Mouse (Mus musculus): ENCODE results near the gene Cct3. TPM values are rescaled to one million over a fixed set of nuclear protein-coding genes. Genes with fewer than 3 reads are reported as not detected.

The Cct3 gene
- polyA plus RNA-seq, 1 experiment from 2014 or later: 495 TPM

DNA sequence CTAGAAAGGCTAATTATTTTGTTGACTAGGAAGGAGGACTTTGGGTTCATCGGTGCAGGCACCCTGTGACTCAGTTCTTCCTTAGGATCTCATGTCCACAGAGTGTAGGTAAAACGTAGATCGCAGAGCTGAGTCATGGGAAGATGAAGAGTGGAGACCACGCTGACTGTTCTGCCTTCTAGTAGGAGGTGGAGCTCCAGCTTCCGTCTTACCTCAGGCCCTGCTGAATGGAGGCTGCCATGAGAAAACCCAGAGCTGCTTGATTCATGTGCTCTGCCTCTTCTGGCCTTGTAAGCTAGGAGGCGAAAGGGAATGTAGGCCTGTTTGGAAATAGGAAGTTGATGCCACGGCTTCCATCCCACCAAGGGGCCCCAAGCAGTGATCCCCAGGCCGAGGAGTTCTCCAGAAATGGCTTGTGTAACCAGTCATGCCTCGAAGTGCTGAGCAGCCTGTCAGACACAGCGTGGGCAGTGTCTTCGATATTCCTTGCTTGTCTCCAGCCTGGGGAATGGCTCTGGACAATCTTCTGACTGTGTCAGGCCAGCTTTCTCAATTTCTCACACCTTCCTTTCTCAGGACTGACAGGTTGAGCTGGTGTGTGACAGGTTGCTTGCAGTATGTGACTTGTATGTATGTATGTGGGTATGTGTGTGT is 40.6 kb downstream of the Cct3 start:
- Histone ChIP-seq H3K9me3 (ENCODE audit: control insufficient read depth, low read depth, low read length) (no peaks in the 10 kb centered on the region), H3K4me2 (replicated peaks; ENCODE audit: low read depth, low read length) (peak overlapping the region; percentile 51; the same call in 1 of the 2 replicates), H3K27ac (ENCODE audit: low read length) (peak overlapping the region; percentile 27; the same call in 1 of the 2 replicates), H3K36me3 (ENCODE audit: control insufficient read depth, insufficient read depth, low read length) (peaks cover 7% of the 10 kb centered on the region; the same call in 1 of the 2 replicates), H3K4me1 (ENCODE audit: control insufficient read depth, insufficient read depth, low read length) (peaks cover 18% of the 10 kb centered on the region), H3K27me3 (ENCODE audit: control insufficient read depth, insufficient read depth, low read length) (no peaks in the 10 kb centered on the region), H3K4me3 (ENCODE audit: low read depth, low read length) (peak overlapping the region; percentile 70; the same call in 1 of the 2 replicates), H3K9ac (replicated peaks; ENCODE audit: low read depth, low read length) (no peak overlapping the region)
- ATAC-seq (ENCODE audit: insufficient number of reproducible peaks, insufficient read depth, low FRiP score, low read depth): no peak
- WGBS: 67% methylated on average over 11 of the region's 11 CpGs

DNA sequence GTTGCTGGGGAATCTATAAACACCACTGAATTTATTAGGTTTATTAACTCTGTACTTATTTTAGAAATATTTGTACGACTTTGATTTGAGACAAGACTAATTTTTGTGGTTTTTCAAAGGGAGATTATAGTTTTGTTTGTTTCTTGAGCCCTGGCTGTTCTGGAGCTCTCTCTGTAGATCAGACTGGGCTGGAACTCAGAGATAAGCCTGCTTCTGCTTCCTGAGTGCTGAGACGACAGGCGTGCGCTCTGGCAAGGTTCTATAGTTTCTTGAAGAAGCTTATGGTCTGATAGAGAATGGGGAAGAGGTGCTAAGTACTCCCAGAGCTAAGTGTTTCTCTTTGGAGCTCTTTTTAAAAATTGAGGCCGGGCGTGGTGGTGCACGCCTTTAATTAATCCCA is 41.4 kb downstream of the Cct3 start:
- H3K9ac ChIP-seq (replicated peaks; ENCODE audit: low read depth, low read length): no peak overlapping the region

GRCm38 (mm10) chr3:88339006-88339405 is 42.1 kb downstream of the Cct3 start:
- Histone ChIP-seq H3K9me3 (ENCODE audit: control insufficient read depth, low read depth, low read length) (no peaks in the 10 kb centered on the region), H3K4me1 (ENCODE audit: control insufficient read depth, insufficient read depth, low read length) (peaks cover 18% of the 10 kb centered on the region), H3K4me3 (ENCODE audit: low read depth, low read length) (no peak overlapping the region), H3K27me3 (ENCODE audit: control insufficient read depth, insufficient read depth, low read length) (no peaks in the 10 kb centered on the region), H3K36me3 (ENCODE audit: control insufficient read depth, insufficient read depth, low read length) (peaks cover 22% of the 10 kb centered on the region; the same call in 1 of the 2 replicates), H3K4me2 (replicated peaks; ENCODE audit: low read depth, low read length) (no peak overlapping the region), H3K27ac (ENCODE audit: low read length) (no peak overlapping the region), H3K9ac (replicated peaks; ENCODE audit: low read depth, low read length) (no peak overlapping the region)
- 73% methylated on average over 3 of the region's 3 CpGs for WGBS
- ATAC-seq (ENCODE audit: insufficient number of reproducible peaks, insufficient read depth, low FRiP score, low read depth): no peak

More for the DNA sequence above, 41.4 kb downstream of the Cct3 start:
- Histone ChIP-seq H3K27ac (ENCODE audit: low read length) (no peak overlapping the region), H3K9me3 (ENCODE audit: control insufficient read depth, low read depth, low read length) (no peaks in the 10 kb centered on the region), H3K4me1 (ENCODE audit: control insufficient read depth, insufficient read depth, low read length) (peaks cover 18% of the 10 kb centered on the region), H3K27me3 (ENCODE audit: control insufficient read depth, insufficient read depth, low read length) (no peaks in the 10 kb centered on the region), H3K4me3 (ENCODE audit: low read depth, low read length) (no peak overlapping the region), H3K4me2 (replicated peaks; ENCODE audit: low read depth, low read length) (no peak overlapping the region), H3K36me3 (ENCODE audit: control insufficient read depth, insufficient read depth, low read length) (peaks cover 15% of the 10 kb centered on the region; the same call in 1 of the 2 replicates)
- ATAC-seq (ENCODE audit: insufficient number of reproducible peaks, insufficient read depth, low FRiP score, low read depth): no peak
- WGBS: 92% methylated on average over 7 of the region's 7 CpGs

DNA sequence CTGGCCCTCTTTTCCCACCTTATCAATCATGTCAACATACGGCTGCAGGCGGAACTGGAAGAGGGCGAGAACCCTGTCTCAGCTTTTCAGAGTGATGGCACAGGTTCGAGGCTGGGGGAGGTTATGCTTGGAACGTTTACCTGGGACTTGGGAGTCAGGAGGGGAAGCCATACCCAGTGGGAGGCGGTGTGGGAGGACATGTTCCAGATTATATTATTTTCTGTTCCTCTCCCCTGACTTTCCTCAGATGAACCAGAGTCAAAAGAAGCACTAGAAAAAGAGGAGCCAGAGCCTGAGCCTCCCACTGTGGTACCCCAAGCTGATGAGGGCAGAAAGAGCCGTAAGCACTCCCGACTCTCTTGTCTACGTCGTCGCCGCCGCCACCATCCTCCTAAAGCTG is 53.8 kb downstream of the Cct3 start:
- Histone ChIP-seq H3K9ac (replicated peaks; ENCODE audit: low read depth, low read length) (no peak overlapping the region), H3K4me1 (ENCODE audit: control insufficient read depth, insufficient read depth, low read length) (no peaks in the 10 kb centered on the region), H3K4me2 (replicated peaks; ENCODE audit: low read depth, low read length) (no peak overlapping the region), H3K9me3 (ENCODE audit: control insufficient read depth, low read depth, low read length) (no peaks in the 10 kb centered on the region), H3K27ac (ENCODE audit: low read length) (no peak overlapping the region), H3K27me3 (ENCODE audit: control insufficient read depth, insufficient read depth, low read length) (no peaks in the 10 kb centered on the region), H3K4me3 (ENCODE audit: low read depth, low read length) (no peak overlapping the region), H3K36me3 (ENCODE audit: control insufficient read depth, insufficient read depth, low read length) (peaks cover 97% of the 10 kb centered on the region)
- WGBS: 84% methylated on average over 13 of the region's 13 CpGs
- no peak for ATAC-seq (ENCODE audit: insufficient number of reproducible peaks, insufficient read depth, low FRiP score, low read depth)

GRCm38 (mm10) chr3:88352907-88353306 is 56.0 kb downstream of the Cct3 start:
- Histone ChIP-seq H3K4me1 (ENCODE audit: control insufficient read depth, insufficient read depth, low read length) (no peaks in the 10 kb centered on the region), H3K4me3 (ENCODE audit: low read depth, low read length) (no peak overlapping the region), H3K27ac (ENCODE audit: low read length) (no peak overlapping the region), H3K4me2 (replicated peaks; ENCODE audit: low read depth, low read length) (no peak overlapping the region), H3K9me3 (ENCODE audit: control insufficient read depth, low read depth, low read length) (no peaks in the 10 kb centered on the region), H3K27me3 (ENCODE audit: control insufficient read depth, insufficient read depth, low read length) (no peaks in the 10 kb centered on the region), H3K36me3 (ENCODE audit: control insufficient read depth, insufficient read depth, low read length) (peaks cover 94% of the 10 kb centered on the region), H3K9ac (replicated peaks; ENCODE audit: low read depth, low read length) (no peak overlapping the region)
- WGBS: 90% methylated on average over 9 of the region's 9 CpGs
- ATAC-seq (ENCODE audit: insufficient number of reproducible peaks, insufficient read depth, low FRiP score, low read depth): no peak

- H3K4me2 ChIP-seq (replicated peaks; ENCODE audit: low read depth, low read length): no peak overlapping the region
- peaks cover 95% of the 10 kb centered on the region for H3K36me3 ChIP-seq (ENCODE audit: control insufficient read depth, insufficient read depth, low read length)
- no peaks in the 10 kb centered on the region for H3K9me3 ChIP-seq (ENCODE audit: control insufficient read depth, low read depth, low read length)
- no peaks in the 10 kb centered on the region for H3K27me3 ChIP-seq (ENCODE audit: control insufficient read depth, insufficient read depth, low read length)
- WGBS: 91% methylated on average over 8 of the region's 8 CpGs
- H3K4me1 ChIP-seq (ENCODE audit: control insufficient read depth, insufficient read depth, low read length): no peaks in the 10 kb centered on the region
- H3K27ac ChIP-seq (ENCODE audit: low read length): no peak overlapping the region
- H3K4me3 ChIP-seq (ENCODE audit: low read depth, low read length): no peak overlapping the region
- no peak overlapping the region for H3K9ac ChIP-seq (replicated peaks; ENCODE audit: low read depth, low read length)
- ATAC-seq (ENCODE audit: insufficient number of reproducible peaks, insufficient read depth, low FRiP score, low read depth): no peak
These were observed 57.7 kb downstream of the Cct3 start for GRCm38 (mm10) chr3:88354396-88355165.

DNA sequence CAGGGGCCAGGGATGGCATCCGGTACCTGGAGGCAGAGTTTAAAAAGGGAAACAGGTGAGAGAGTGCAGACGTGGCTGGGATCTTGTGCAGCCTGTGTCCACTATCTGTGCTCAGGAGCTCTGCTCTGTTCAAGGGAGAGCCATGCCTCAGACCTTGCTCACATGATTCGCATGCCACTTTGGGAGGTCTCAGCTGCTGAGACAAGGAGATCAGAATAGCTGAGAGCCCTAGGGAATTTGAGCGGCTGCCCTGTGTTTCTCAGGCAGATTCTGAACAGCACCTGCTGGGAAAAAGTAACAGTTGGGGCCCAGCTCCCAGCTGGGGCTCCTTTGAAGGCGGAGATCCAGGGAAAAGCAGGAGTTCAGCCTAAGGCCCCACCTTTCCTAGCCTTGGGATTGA is 62.7 kb downstream of the Cct3 start:
- Histone ChIP-seq H3K27me3 (ENCODE audit: control insufficient read depth, insufficient read depth, low read length) (no peaks in the 10 kb centered on the region), H3K9me3 (ENCODE audit: control insufficient read depth, low read depth, low read length) (no peaks in the 10 kb centered on the region), H3K36me3 (ENCODE audit: control insufficient read depth, insufficient read depth, low read length) (peaks cover 73% of the 10 kb centered on the region), H3K27ac (ENCODE audit: low read length) (peak overlapping the region; percentile 11; the same call in 1 of the 2 replicates), H3K4me3 (ENCODE audit: low read depth, low read length) (no peak overlapping the region), H3K9ac (replicated peaks; ENCODE audit: low read depth, low read length) (no peak overlapping the region), H3K4me1 (ENCODE audit: control insufficient read depth, insufficient read depth, low read length) (peaks cover 2% of the 10 kb centered on the region; the same call in 1 of the 2 replicates), H3K4me2 (replicated peaks; ENCODE audit: low read depth, low read length) (no peak overlapping the region)
- WGBS: 77% methylated on average over 5 of the region's 5 CpGs
- ATAC-seq (ENCODE audit: insufficient number of reproducible peaks, insufficient read depth, low FRiP score, low read depth): no peak

DNA sequence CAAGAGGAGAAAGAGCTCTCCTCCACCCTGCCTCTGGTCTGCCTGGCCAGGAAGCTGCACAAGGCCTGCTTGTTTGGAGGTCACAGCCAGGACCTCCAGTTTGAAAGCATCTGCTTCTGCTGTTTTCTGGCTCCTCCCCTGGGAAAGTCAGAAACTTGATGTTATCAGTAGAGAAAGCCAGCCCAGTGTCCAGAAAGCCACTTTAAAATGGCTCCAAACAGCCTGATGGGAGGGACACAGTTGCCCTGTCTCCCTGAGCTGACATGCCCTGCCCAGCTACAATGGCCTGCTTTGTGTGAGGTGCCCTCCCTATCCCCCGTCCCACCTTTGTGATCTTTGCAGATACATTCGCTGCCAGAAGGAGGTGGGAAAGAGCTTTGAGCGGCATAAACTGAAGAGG is 63.1 kb downstream of the Cct3 start:
- 69% methylated on average over 3 of the region's 3 CpGs for WGBS
- H3K9ac ChIP-seq (replicated peaks; ENCODE audit: low read depth, low read length): no peak overlapping the region

More for the DNA sequence above, 63.1 kb downstream of the Cct3 start:
- no peak overlapping the region for H3K4me2 ChIP-seq (replicated peaks; ENCODE audit: low read depth, low read length)
- peaks cover 69% of the 10 kb centered on the region for H3K36me3 ChIP-seq (ENCODE audit: control insufficient read depth, insufficient read depth, low read length)
- no peak for ATAC-seq (ENCODE audit: insufficient number of reproducible peaks, insufficient read depth, low FRiP score, low read depth)
- H3K27ac ChIP-seq (ENCODE audit: low read length): peak overlapping the region; percentile 11; the same call in 1 of the 2 replicates
- H3K9me3 ChIP-seq (ENCODE audit: control insufficient read depth, low read depth, low read length): no peaks in the 10 kb centered on the region
- H3K4me1 ChIP-seq (ENCODE audit: control insufficient read depth, insufficient read depth, low read length): peaks cover 6% of the 10 kb centered on the region; the same call in 1 of the 2 replicates
- no peaks in the 10 kb centered on the region for H3K27me3 ChIP-seq (ENCODE audit: control insufficient read depth, insufficient read depth, low read length)
- no peak overlapping the region for H3K4me3 ChIP-seq (ENCODE audit: low read depth, low read length)

Measured in stomach, embryonic 14.5 days (tissue).